In the genomic region with DNA sequence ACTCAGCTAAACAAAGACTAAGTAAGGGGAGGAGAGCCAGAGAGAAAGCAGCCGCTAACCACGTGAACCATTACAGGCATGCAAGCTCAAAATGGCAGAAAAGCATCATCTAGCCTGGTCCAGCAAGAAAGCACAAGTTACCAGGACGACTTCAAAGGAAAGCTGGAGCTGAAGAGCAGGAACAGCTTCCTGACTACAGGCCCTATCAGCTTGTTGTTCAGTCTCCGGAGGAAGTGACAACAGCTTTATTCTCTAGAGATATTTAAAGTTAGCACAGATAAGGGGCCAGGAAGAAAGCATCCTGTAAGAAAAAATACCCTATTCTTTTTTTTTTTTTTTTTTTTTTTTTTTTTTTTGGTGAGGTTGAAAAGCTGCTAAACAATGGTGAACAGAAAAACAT, we compare ENCODE assay signal across 13 mouse cellular contexts. TPM values are rescaled to one million over a fixed set of nuclear protein-coding genes. Genes with fewer than 3 reads are reported as not detected.
DNase-seq lines count a peak whose midpoint lies in the region; ATAC-seq lines count a peak whose summit lies in the region.
"Had no signal": no experiment of that assay in that cellular context is flagged by ENCODE, and none has a peak within 500 bp of the region (broad histone marks: within the 10 kb centered on the region; RNA-seq: fewer than 3 reads in every experiment).

No protein-coding gene starts in this region.

- no peak overlapping the region for H3K4me3 ChIP-seq in neural tube, embryonic 12.5 days

- no peak overlapping the region for H3K9ac ChIP-seq in neural tube, embryonic 12.5 days

- H3K4me1 ChIP-seq in neural tube, embryonic 12.5 days: peaks cover 10% of the 10 kb centered on the region

- no peaks in the 10 kb centered on the region for H3K27me3 ChIP-seq in neural tube, embryonic 12.5 days (replicated peaks)

- ATAC-seq in neural tube, embryonic 12.5 days (ENCODE audit: low FRiP score, low read depth): no peak
- ATAC-seq: intestine, embryonic 16.5 days had no signal

- H3K27ac ChIP-seq in neural tube, embryonic 12.5 days: no peak overlapping the region

- H3K36me3 ChIP-seq in neural tube, embryonic 12.5 days: no peaks in the 10 kb centered on the region

- 0 out of 2 replicates have a peak overlapping the region, but pooled peaks have one; percentile 13 for H3K4me2 ChIP-seq in neural tube, embryonic 12.5 days (replicated peaks)

- WGBS in neural tube, embryonic 12.5 days: 38% methylated on average over 4 of the region's 4 CpGs

- H3K9me3 ChIP-seq in neural tube, embryonic 12.5 days: no peaks in the 10 kb centered on the region

- DNase-seq in adrenal gland, postnatal 10 days: peak; percentile 4
- no peak for DNase-seq in adrenal gland, adult 2 months
- peak; percentile 39 for DNase-seq in kidney, adult 9 months
- no peak for DNase-seq in kidney, postnatal 4 days
- no peak for DNase-seq in neural tube, embryonic 10.5 days (ENCODE audit: extremely low spot score, low spot score)
- DNase-seq in naive thymus-derived CD4-positive, alpha-beta T cell, adult 2 months (ENCODE audit: low read depth): peak; percentile 15
- DNase-seq in layer of hippocampus, postnatal 25 days (ENCODE audit: extremely low spot score in 1 of 2, low spot score in 1 of 2): no peak
- DNase-seq: cerebellum, postnatal 10 days; lung, postnatal 4 days; right cerebral cortex, adult 18-20 months; thymus, adult 2 months had no signal

RNA-seq across cellular contexts. Expression of gene Arhgef12, which starts 8.1 kb away (rescaled TPM):
- 100 to 1,000 TPM; 104 to 112 TPM for total RNA-seq in adrenal gland, postnatal 10 days (2021)
- total RNA-seq in adrenal gland, adult 2 months (2021): 100 to 1,000 TPM; 119 to 126 TPM
- 21.3 and 25.2 TPM in 2 replicates for polyA plus RNA-seq in adrenal gland, adult 2 months (2012; rRNA removed)
- polyA plus RNA-seq in neural tube, embryonic 12.5 days (2016; fragmentation: Nextera tagmentation; extraction: Ambion mirVana): 17.1 and 19.2 TPM in 2 replicates
- 100 to 1,000 TPM; 141 to 157 TPM for total RNA-seq in layer of hippocampus, postnatal 25 days (2021)

RNA-seq across cellular contexts. Expression of gene Tmem136, which starts 17.4 kb away (rescaled TPM):
- total RNA-seq in adrenal gland, postnatal 10 days (2021): 1 to 10 TPM; 3.9 to 4.1 TPM
- 10 to 100 TPM in 1 of 2 experiments, 1 to 10 TPM in 1; 3.3 to 11.0 TPM for total RNA-seq in adrenal gland, adult 2 months (2021)
- polyA plus RNA-seq in adrenal gland, adult 2 months (2012; rRNA removed): 5.2 and 5.8 TPM in 2 replicates
- polyA plus RNA-seq in neural tube, embryonic 12.5 days (2016; fragmentation: Nextera tagmentation; extraction: Ambion mirVana): 9.4 and 11.5 TPM in 2 replicates
- total RNA-seq in layer of hippocampus, postnatal 25 days (2021): 10 to 100 TPM; 17.7 to 21.9 TPM

Comparison
In these comparisons a context has a peak if more than half of its experiments do, and no peak if none do; other contexts are left out.
1. DNase-seq: peak in adrenal gland, postnatal 10 days (single experiment), kidney, adult 9 months (single experiment) and naive thymus-derived CD4-positive, alpha-beta T cell, adult 2 months (single experiment); none in adrenal gland, adult 2 months (single experiment), kidney, postnatal 4 days (0 of 2), neural tube, embryonic 10.5 days (single experiment) and layer of hippocampus, postnatal 25 days (0 of 2).